Mouse (Mus musculus): ENCODE measurements at regions not wholly inside any gene's neighbourhood (a gene's known extent, or its start where the extent isn't known, plus 50 kb on each side); places are given as distances from the start of the nearest gene placed in this dataset.

DNA sequence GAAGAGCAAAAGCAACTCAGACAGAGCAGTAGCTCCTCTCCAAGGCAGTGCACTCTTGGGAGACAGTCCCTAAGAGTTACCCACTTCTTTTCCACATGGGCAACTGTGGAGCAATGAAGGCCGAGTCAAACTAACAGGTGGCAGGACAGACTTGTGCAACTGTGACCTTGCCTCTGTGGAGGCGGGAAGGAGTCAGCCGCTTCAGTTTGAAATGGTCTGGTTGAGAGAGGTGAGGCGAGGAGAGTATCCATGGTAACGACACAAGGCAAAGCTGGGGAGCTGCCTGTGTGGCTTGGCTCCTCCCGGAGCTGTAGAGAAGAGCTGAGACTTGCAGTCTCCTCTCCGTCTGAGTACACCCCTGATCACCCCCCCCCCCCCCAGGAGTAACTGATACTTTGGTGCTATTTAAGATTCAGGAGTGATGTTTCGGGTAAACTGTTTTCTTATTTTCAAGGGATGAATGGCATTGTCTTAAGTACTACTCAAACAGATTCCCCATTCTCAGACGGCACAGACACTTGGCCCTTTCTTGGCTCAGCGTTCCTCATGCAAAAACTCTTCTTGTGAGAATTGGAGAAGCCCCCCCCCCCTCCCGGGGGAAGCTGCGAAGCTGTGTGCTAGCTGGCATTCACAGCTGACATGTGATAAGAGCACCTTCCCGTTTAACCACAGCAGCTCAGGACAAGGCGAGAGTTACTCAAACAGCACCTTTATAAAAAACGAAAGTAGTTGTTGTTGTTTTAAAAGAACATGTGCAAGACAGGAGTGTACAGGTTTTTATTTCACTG is 54.9 kb upstream of the Chst1 start:
- WGBS, result 16% methylated on average over 15 of the region's 15 CpGs
- H3K27me3 ChIP-seq (ENCODE audit: control insufficient read depth, insufficient read depth, low read length), result no peaks in the 10 kb centered on the region
- DNase-seq, result no peak
- no peak overlapping the region for H3K4me3 ChIP-seq (replicated peaks; ENCODE audit: insufficient read depth, low read depth, low read length)
- no peaks in the 10 kb centered on the region for H3K4me1 ChIP-seq (ENCODE audit: control insufficient read depth, insufficient read depth, low read length)
- TF ChIP-seq CTCF (IDR thresholded peaks at IDR 0.05; ENCODE audit: borderline replicate concordance, insufficient read depth, low read depth, low read length) (no peak), POLR2A (IDR thresholded peaks at IDR 0.05; ENCODE audit: borderline replicate concordance, insufficient read depth, low read length) (no peak)
- H3K27ac ChIP-seq (ENCODE audit: insufficient read depth, low read length), result no peak overlapping the region

DNA sequence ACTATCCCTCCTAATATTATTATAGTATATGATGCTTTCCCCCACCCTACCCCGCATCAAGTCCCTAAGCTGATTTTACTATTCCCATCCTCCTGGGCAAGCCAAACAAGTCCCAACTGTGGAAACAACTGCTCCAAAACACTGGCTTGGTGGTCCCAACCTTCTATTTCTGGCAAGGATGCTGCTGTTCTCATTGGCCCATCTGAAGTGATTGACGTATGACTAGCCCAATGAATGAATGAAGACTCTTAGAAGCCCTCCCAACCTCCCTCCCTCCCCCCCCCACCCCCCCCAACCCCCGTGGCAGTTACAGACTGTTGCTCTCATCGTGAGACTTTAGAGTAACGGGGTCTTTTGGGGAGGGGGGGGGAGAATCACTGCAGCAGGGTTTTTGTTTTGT is 58.7 kb upstream of the Chst1 start:
- no peak for DNase-seq
- no peak overlapping the region for H3K4me3 ChIP-seq (replicated peaks; ENCODE audit: insufficient read depth, low read depth, low read length)
- no peak for TF ChIP-seq POLR2A (IDR thresholded peaks at IDR 0.05; ENCODE audit: borderline replicate concordance, insufficient read depth, low read length)
- no peak for TF ChIP-seq CTCF (IDR thresholded peaks at IDR 0.05; ENCODE audit: borderline replicate concordance, insufficient read depth, low read depth, low read length)
- H3K27ac ChIP-seq (ENCODE audit: insufficient read depth, low read length), result no peak overlapping the region
- no peaks in the 10 kb centered on the region for H3K4me1 ChIP-seq (ENCODE audit: control insufficient read depth, insufficient read depth, low read length)
- WGBS, result 55% methylated on average over 5 of the region's 5 CpGs
- no peaks in the 10 kb centered on the region for H3K27me3 ChIP-seq (ENCODE audit: control insufficient read depth, insufficient read depth, low read length)

DNA sequence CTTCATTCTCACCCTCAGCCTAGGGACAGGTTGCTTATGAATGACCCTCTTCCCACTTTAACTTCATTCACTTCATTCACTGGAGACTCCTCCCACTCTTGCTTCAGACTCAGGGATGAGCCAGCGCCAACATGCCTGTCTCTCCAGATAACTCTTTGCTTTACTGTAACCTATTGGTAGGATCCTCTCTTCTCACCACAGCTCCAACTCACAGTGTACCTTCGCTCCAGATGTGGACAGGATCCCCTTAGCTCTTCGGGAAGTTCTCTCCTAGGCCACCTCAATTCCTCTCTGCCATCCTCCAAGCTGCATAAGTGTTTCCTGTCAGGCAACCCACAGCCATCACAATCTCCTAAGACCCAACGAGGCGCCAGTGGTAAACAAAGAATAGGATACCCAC is 67.5 kb upstream of the Chst1 start:
- no peaks in the 10 kb centered on the region for H3K4me1 ChIP-seq (ENCODE audit: control insufficient read depth, insufficient read depth, low read length)
- H3K27ac ChIP-seq (ENCODE audit: insufficient read depth, low read length), result no peak overlapping the region
- TF ChIP-seq POLR2A (IDR thresholded peaks at IDR 0.05; ENCODE audit: borderline replicate concordance, insufficient read depth, low read length) (no peak), CTCF (IDR thresholded peaks at IDR 0.05; ENCODE audit: borderline replicate concordance, insufficient read depth, low read depth, low read length) (no peak)
- DNase-seq, result no peak
- no peak overlapping the region for H3K4me3 ChIP-seq (replicated peaks; ENCODE audit: insufficient read depth, low read depth, low read length)
- no peaks in the 10 kb centered on the region for H3K27me3 ChIP-seq (ENCODE audit: control insufficient read depth, insufficient read depth, low read length)
- WGBS, result 90% methylated on average over 5 of the region's 5 CpGs

DNA sequence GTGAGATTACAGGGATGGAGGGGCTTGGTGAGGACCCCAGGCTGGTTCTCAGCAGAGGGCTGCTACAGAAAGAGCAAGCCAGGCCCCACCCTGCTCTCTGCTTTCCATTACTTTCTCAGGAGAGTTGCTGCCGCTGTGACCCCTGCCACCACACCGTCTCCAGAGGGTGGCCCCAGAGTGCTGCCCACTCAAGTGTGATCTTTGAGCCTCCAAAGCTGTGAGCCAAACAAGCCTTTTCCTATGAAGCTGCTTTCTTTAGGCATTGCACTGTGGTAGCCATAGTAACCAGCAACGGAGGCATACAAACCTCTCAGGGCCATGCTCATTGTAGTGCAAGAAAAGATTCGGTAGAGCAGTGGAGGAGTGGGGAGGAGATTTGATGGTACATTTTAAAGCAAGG is 68.8 kb upstream of the Chst1 start:
- no peaks in the 10 kb centered on the region for H3K27me3 ChIP-seq (ENCODE audit: control insufficient read depth, insufficient read depth, low read length)
- no peak for TF ChIP-seq CTCF (IDR thresholded peaks at IDR 0.05; ENCODE audit: borderline replicate concordance, insufficient read depth, low read depth, low read length)
- no peak for TF ChIP-seq POLR2A (IDR thresholded peaks at IDR 0.05; ENCODE audit: borderline replicate concordance, insufficient read depth, low read length)
- DNase-seq, result no peak
- H3K4me3 ChIP-seq (replicated peaks; ENCODE audit: insufficient read depth, low read depth, low read length), result no peak overlapping the region
- H3K27ac ChIP-seq (ENCODE audit: insufficient read depth, low read length), result no peak overlapping the region
- H3K4me1 ChIP-seq (ENCODE audit: control insufficient read depth, insufficient read depth, low read length), result no peaks in the 10 kb centered on the region
- WGBS, result 39% methylated on average over 4 of the region's 4 CpGs

DNA sequence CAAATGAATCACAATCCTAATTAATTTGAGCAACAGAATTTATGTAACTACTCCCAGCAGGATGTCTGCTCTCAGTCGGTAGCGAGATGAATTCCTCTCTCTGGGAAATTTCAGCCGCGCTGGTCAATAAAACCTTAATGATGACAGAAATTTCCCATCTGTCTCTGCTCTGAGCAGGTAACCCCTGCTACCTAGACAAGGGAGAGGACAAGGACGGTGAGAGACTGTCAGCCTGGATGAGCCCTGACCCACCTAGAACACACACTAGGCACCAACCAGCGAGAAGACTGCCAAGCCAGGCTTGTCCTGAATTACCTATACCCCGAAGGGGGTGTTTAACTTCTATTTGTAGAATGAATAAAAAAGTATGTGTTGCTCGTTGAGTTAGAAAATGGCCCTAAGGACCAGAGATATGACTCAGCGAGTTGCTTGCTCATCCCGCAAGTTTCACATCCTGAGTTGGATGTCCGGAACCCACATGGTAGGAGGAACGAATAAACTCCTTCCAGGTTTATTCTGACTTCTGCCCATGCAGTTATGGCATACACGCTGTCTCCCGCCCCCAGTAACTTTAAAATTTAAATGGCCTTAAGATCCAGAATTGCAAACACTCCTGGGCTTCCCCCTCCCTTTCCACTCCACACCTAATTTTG is 69.5 kb upstream of the Slc35c1 start:
- no peak for DNase-seq
- Histone ChIP-seq H3K27ac (ENCODE audit: insufficient read depth, low read length) (peak overlapping the region; percentile 14; the same call in 1 of the 2 replicates), H3K4me3 (replicated peaks; ENCODE audit: insufficient read depth, low read depth, low read length) (peak overlapping the region; percentile 76), H3K27me3 (ENCODE audit: control insufficient read depth, insufficient read depth, low read length) (no peaks in the 10 kb centered on the region), H3K4me1 (ENCODE audit: control insufficient read depth, insufficient read depth, low read length) (no peaks in the 10 kb centered on the region)
- TF ChIP-seq CTCF (IDR thresholded peaks at IDR 0.05; ENCODE audit: borderline replicate concordance, insufficient read depth, low read depth, low read length) (no peak), POLR2A (IDR thresholded peaks at IDR 0.05; ENCODE audit: borderline replicate concordance, insufficient read depth, low read length) (no peak)
- 43% methylated on average over 14 of the region's 14 CpGs for WGBS

DNA sequence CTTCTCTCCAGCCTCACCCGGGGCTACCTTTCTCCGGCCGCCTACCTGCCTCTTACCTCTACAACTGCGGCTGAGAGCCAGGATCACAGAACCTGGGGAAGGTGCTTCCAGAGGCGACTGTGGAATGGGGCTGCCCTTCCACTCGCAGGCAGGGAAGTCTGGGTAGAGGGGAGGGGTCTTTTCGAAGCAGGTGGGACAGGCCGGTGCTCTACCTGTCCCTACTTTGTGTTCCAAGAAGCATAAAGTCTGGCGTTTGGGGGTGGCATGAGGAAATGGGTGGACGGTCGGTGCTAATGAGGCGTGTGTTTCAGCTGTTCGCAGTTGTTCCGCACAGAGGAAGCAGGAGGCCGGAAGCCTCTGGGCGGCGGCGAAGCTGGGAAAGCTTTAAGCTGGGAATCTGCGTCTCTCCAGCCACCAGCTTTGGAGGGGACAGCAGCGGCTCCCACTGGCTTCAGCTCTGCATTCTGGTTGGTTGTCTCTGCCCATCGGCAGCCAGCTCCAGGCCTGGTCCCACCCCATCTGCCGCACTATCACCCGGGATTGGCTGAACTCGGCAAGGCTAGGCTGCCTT is 68.8 kb upstream of the Slc35c1 start:
- Histone ChIP-seq H3K27me3 (ENCODE audit: control insufficient read depth, insufficient read depth, low read length) (no peaks in the 10 kb centered on the region), H3K27ac (ENCODE audit: insufficient read depth, low read length) (peak overlapping the region; percentile 83), H3K4me3 (replicated peaks; ENCODE audit: insufficient read depth, low read depth, low read length) (peak overlapping the region; percentile 76), H3K4me1 (ENCODE audit: control insufficient read depth, insufficient read depth, low read length) (no peaks in the 10 kb centered on the region)
- 3% methylated on average over 24 of the region's 24 CpGs for WGBS
- TF ChIP-seq CTCF (IDR thresholded peaks at IDR 0.05; ENCODE audit: borderline replicate concordance, insufficient read depth, low read depth, low read length) (no peak), POLR2A (IDR thresholded peaks at IDR 0.05; ENCODE audit: borderline replicate concordance, insufficient read depth, low read length) (peak; percentile 74)
- peak; percentile 89 to 94 for DNase-seq

DNA sequence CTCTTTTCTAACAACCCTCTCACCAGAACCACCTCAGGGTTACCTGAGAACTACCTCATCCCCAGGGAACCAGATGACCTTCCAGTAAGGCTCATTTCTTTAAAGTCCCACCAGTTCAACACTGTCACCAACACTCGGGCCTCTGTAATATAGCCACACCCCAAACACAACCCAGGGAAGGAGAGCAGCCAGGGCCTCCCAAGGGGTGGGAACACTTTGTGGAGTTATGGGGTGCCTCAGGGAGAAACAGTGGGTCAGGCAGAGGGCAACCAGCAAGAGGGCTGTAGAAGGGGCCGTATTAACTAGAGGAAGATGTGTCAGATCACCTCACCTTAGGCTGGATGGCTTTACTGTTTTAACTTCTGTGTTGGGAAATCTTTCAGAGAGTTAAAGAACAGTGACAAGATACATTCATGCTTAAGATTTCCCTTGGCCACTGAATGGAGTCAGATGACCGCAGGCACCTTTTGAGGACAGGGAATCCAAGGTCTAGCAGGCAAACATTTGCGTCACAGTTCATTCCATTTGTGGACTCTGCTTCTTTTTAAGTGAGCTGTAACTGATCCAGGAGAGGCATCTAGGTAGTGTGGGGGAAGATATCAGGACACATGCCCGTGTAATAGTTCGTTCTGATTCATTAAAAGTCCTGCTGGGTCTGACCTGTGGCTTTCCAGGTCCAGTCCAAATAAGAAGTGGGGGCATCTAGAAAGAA is 67.9 kb upstream of the Slc35c1 start:
- Histone ChIP-seq H3K27me3 (ENCODE audit: control insufficient read depth, insufficient read depth, low read length) (no peaks in the 10 kb centered on the region), H3K4me3 (replicated peaks; ENCODE audit: insufficient read depth, low read depth, low read length) (peak overlapping the region; percentile 76), H3K27ac (ENCODE audit: insufficient read depth, low read length) (no peak overlapping the region), H3K4me1 (ENCODE audit: control insufficient read depth, insufficient read depth, low read length) (no peaks in the 10 kb centered on the region)
- 70% methylated on average over 6 of the region's 6 CpGs for WGBS
- TF ChIP-seq POLR2A (IDR thresholded peaks at IDR 0.05; ENCODE audit: borderline replicate concordance, insufficient read depth, low read length) (no peak), CTCF (IDR thresholded peaks at IDR 0.05; ENCODE audit: borderline replicate concordance, insufficient read depth, low read depth, low read length) (no peak)
- peak in 1 of 2 experiments; percentile 19 for DNase-seq

All from cerebellum, adult 2 months (tissue).